Mouse (Mus musculus): ENCODE results near the gene Pnma1. TPM values are rescaled to one million over a fixed set of nuclear protein-coding genes. Genes with fewer than 3 reads are reported as not detected.

Pnma1 gene
- polyA plus RNA-seq, 1 experiment: 20.5 TPM

DNA sequence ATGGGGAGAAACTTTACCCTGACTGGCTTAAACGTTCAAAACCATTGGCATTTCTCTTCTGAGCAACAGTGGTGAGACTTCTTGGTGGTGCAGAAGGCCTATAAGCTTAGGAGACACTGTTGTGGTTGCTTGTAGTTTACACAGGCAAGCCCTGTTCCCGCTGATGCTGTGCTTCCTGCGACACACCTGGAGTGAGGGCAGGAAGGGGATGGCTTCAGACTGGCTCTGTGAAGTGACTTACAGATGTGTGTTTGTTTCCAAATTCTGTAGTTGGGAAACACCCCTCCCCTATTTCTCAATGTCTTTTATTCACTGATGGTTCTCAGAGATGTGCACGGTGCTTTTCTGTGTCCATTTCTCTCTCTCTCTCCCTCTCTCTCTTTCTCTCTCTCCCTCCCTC is 8.2 kb downstream of the Pnma1 start:
- Histone ChIP-seq H3K27me3 (ENCODE audit: control insufficient read depth, insufficient read depth, low read length) (no peaks in the 10 kb centered on the region), H3K27ac (ENCODE audit: control insufficient read depth, insufficient read depth, low read depth, low read length) (no peak overlapping the region), H3K4me1 (ENCODE audit: control insufficient read depth, insufficient read depth, low read length) (no peaks in the 10 kb centered on the region), H3K4me3 (ENCODE audit: control insufficient read depth, low read depth, low read length) (no peak overlapping the region), H3K36me3 (ENCODE audit: control insufficient read depth, insufficient read depth, low read length) (no peaks in the 10 kb centered on the region)
- TF ChIP-seq CTCF (IDR thresholded peaks at IDR 0.05; ENCODE audit: control insufficient read depth, insufficient read depth, insufficient replicate concordance, low read depth, low read length) (no peak), POLR2A (IDR thresholded peaks at IDR 0.05; ENCODE audit: control insufficient read depth, low read depth, low read length) (no peak)

DNA sequence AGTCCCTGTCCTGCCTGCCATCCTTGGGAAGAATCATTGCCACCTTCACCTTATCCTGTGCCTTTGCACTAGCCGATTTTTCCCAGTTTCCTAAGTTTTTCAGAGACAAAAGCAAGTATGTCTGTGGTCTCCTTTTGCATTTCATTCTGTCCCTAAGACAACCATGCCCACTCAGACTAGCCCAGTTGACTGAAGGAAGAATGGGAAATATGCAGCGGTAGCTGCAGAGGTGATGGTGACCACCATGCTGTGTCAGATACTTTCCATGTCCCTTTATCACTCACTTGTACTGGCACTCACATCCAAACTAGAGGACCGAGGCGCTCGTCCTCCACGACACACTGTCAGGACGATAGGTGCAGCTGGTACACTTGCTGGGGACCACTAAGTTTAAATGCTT is 11.2 kb downstream of the Pnma1 start:
- Histone ChIP-seq H3K4me3 (ENCODE audit: control insufficient read depth, low read depth, low read length) (no peak overlapping the region), H3K27me3 (ENCODE audit: control insufficient read depth, insufficient read depth, low read length) (no peaks in the 10 kb centered on the region), H3K27ac (ENCODE audit: control insufficient read depth, insufficient read depth, low read depth, low read length) (no peak overlapping the region), H3K4me1 (ENCODE audit: control insufficient read depth, insufficient read depth, low read length) (no peaks in the 10 kb centered on the region), H3K36me3 (ENCODE audit: control insufficient read depth, insufficient read depth, low read length) (no peaks in the 10 kb centered on the region)
- TF ChIP-seq POLR2A (IDR thresholded peaks at IDR 0.05; ENCODE audit: control insufficient read depth, low read depth, low read length) (no peak), CTCF (IDR thresholded peaks at IDR 0.05; ENCODE audit: control insufficient read depth, insufficient read depth, insufficient replicate concordance, low read depth, low read length) (no peak)

DNA sequence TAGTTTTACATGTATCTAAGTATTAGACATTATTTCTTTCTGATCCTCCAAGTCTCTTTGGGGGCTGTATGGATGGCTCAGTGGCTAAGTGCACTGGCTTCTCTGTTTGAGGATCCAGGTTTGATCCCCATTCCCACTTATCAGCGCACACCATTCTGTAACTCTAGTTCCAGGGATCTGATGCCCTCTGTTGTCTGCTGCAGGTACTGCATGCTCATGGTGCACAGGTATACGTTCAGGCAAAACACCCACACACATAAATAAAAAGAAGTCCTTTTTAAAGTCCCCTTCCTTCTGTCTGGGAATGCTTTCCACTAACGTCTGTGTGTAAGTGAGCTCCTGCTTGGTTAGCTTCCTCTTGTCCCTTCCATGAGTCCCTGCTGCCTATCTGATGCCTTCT is 16.0 kb downstream of the Pnma1 start:
- no peak for TF ChIP-seq POLR2A (IDR thresholded peaks at IDR 0.05; ENCODE audit: control insufficient read depth, low read depth, low read length)
- peak; percentile 32; the same call in 1 of the 2 replicates for TF ChIP-seq CTCF (IDR thresholded peaks at IDR 0.05; ENCODE audit: control insufficient read depth, insufficient read depth, insufficient replicate concordance, low read depth, low read length)

DNA sequence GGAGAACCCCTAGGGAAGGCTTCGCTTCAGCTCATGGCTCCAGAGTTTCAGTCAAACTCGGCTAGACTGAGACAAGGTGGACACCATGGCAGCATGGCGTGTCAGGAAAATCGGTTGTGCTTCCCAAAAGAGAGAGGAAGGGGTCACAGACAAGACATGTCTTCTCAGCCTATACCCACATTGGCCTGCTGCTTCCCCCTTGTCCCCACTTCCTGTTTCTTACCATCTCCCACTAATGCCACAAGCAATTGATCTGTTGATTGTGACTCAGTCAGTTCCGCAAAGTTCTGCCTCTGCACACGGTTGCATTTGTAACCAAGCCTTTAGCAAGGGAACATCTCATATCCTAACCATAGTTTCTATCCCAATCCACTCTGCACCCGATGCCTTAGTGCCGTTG is 18.4 kb downstream of the Pnma1 start:
- H3K36me3 ChIP-seq (ENCODE audit: control insufficient read depth, insufficient read depth, low read length): peaks cover 2% of the 10 kb centered on the region
- TF ChIP-seq CTCF (IDR thresholded peaks at IDR 0.05; ENCODE audit: control insufficient read depth, insufficient read depth, insufficient replicate concordance, low read depth, low read length): no peak
- no peak for TF ChIP-seq POLR2A (IDR thresholded peaks at IDR 0.05; ENCODE audit: control insufficient read depth, low read depth, low read length)
- no peaks in the 10 kb centered on the region for H3K4me1 ChIP-seq (ENCODE audit: control insufficient read depth, insufficient read depth, low read length)
- no peaks in the 10 kb centered on the region for H3K27me3 ChIP-seq (ENCODE audit: control insufficient read depth, insufficient read depth, low read length)
- H3K4me3 ChIP-seq (ENCODE audit: control insufficient read depth, low read depth, low read length): no peak overlapping the region
- no peak overlapping the region for H3K27ac ChIP-seq (ENCODE audit: control insufficient read depth, insufficient read depth, low read depth, low read length)

More for the DNA sequence above, 16.0 kb downstream of the Pnma1 start:
- Histone ChIP-seq H3K36me3 (ENCODE audit: control insufficient read depth, insufficient read depth, low read length) (no peaks in the 10 kb centered on the region), H3K27ac (ENCODE audit: control insufficient read depth, insufficient read depth, low read depth, low read length) (no peak overlapping the region), H3K4me1 (ENCODE audit: control insufficient read depth, insufficient read depth, low read length) (no peaks in the 10 kb centered on the region), H3K27me3 (ENCODE audit: control insufficient read depth, insufficient read depth, low read length) (no peaks in the 10 kb centered on the region), H3K4me3 (ENCODE audit: control insufficient read depth, low read depth, low read length) (no peak overlapping the region)

DNA sequence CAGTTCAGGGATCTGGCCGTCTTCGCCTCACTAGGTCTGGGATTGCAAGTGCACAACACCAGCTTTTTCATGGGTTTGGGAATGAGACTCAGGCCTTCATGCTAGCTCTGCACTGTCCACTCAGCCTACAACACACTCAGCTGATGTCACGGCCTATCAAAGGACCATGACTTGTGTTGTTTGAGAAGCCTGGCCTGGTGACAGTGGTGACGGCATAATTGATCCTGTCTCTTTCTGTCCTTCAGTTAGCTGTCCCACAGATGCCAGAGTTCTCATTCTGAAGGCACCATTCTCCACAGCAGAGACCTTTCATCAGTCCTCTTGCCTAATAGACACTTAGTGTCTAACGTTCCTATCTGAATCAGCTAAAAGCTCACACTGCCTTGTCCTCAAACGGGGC is 19.7 kb downstream of the Pnma1 start:
- no peak for TF ChIP-seq POLR2A (IDR thresholded peaks at IDR 0.05; ENCODE audit: control insufficient read depth, low read depth, low read length)
- TF ChIP-seq CTCF (IDR thresholded peaks at IDR 0.05; ENCODE audit: control insufficient read depth, insufficient read depth, insufficient replicate concordance, low read depth, low read length): no peak
- no peaks in the 10 kb centered on the region for H3K4me1 ChIP-seq (ENCODE audit: control insufficient read depth, insufficient read depth, low read length)
- no peak overlapping the region for H3K27ac ChIP-seq (ENCODE audit: control insufficient read depth, insufficient read depth, low read depth, low read length)
- peaks cover 2% of the 10 kb centered on the region for H3K36me3 ChIP-seq (ENCODE audit: control insufficient read depth, insufficient read depth, low read length)
- no peak overlapping the region for H3K4me3 ChIP-seq (ENCODE audit: control insufficient read depth, low read depth, low read length)
- H3K27me3 ChIP-seq (ENCODE audit: control insufficient read depth, insufficient read depth, low read length): no peaks in the 10 kb centered on the region

DNA sequence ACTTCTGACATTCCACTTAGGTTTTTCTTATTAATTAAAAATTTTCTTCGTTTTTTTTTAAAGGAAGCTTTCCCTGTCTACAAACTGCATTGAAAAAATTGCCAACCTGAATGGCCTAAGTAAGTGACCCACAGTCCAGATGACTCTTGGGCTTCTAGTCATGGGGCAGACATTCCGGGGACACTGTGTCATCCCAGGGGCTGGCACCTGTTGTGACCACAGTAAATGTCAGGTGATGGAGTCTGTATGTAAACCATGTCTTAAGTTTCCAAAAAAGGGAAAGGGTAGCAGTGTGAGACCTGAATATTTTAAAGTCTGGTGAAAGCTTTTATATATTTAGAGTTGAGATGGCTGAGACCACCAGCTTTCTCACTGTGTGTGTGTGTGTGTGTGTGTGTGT is 21.4 kb downstream of the Pnma1 start:
- peaks cover 2% of the 10 kb centered on the region for H3K36me3 ChIP-seq (ENCODE audit: control insufficient read depth, insufficient read depth, low read length)
- TF ChIP-seq CTCF (IDR thresholded peaks at IDR 0.05; ENCODE audit: control insufficient read depth, insufficient read depth, insufficient replicate concordance, low read depth, low read length) (no peak), POLR2A (IDR thresholded peaks at IDR 0.05; ENCODE audit: control insufficient read depth, low read depth, low read length) (no peak)
- H3K27me3 ChIP-seq (ENCODE audit: control insufficient read depth, insufficient read depth, low read length): no peaks in the 10 kb centered on the region
- no peak overlapping the region for H3K27ac ChIP-seq (ENCODE audit: control insufficient read depth, insufficient read depth, low read depth, low read length)
- no peak overlapping the region for H3K4me3 ChIP-seq (ENCODE audit: control insufficient read depth, low read depth, low read length)
- H3K4me1 ChIP-seq (ENCODE audit: control insufficient read depth, insufficient read depth, low read length): no peaks in the 10 kb centered on the region

DNA sequence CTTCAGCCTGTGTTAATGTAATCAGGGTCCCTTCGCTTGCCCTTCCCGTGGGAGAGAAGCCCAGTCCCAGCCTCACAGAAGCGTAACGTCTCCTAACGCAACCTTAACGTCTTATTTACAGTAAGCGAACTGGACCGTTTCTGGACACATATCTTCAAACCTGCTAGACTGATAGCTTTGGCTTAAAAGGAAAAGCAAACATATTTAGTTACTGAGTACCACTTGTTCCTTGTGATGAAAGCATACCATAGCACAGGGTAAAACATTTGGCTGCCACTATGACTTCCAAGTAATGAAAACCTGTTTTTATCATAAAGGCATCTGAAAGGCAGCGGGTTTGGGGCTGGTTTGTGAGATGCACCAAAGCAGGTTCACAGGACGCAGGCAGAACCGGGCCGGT is 22.4 kb downstream of the Pnma1 start:
- Histone ChIP-seq H3K4me3 (ENCODE audit: control insufficient read depth, low read depth, low read length) (no peak overlapping the region), H3K36me3 (ENCODE audit: control insufficient read depth, insufficient read depth, low read length) (peaks cover 2% of the 10 kb centered on the region), H3K27ac (ENCODE audit: control insufficient read depth, insufficient read depth, low read depth, low read length) (no peak overlapping the region), H3K4me1 (ENCODE audit: control insufficient read depth, insufficient read depth, low read length) (no peaks in the 10 kb centered on the region), H3K27me3 (ENCODE audit: control insufficient read depth, insufficient read depth, low read length) (no peaks in the 10 kb centered on the region)
- no peak for TF ChIP-seq POLR2A (IDR thresholded peaks at IDR 0.05; ENCODE audit: control insufficient read depth, low read depth, low read length)
- TF ChIP-seq CTCF (IDR thresholded peaks at IDR 0.05; ENCODE audit: control insufficient read depth, insufficient read depth, insufficient replicate concordance, low read depth, low read length): no peak

DNA sequence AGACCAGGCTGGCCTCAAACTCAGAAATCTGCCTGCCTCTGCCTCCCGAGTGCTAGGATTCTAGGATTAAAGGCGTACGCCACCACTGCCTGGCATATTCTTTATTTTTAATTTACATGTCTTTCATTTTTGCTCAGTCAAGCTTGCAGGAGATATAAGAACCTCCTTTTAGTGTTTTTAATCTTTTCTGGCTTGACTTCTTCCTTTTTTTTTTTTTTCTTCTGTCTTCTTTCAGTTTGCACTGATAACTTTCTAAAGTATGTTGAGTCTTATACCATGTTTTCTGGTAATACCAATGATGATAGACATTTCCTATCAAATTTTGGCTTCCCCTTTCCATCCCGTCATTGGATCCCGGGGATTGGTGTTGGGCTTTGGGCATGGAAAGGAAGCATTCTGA is 28.7 kb downstream of the Pnma1 start:
- H3K4me3 ChIP-seq (ENCODE audit: control insufficient read depth, low read depth, low read length): no peak overlapping the region
- no peaks in the 10 kb centered on the region for H3K36me3 ChIP-seq (ENCODE audit: control insufficient read depth, insufficient read depth, low read length)
- no peak overlapping the region for H3K27ac ChIP-seq (ENCODE audit: control insufficient read depth, insufficient read depth, low read depth, low read length)
- peaks cover 5% of the 10 kb centered on the region for H3K4me1 ChIP-seq (ENCODE audit: control insufficient read depth, insufficient read depth, low read length)
- H3K27me3 ChIP-seq (ENCODE audit: control insufficient read depth, insufficient read depth, low read length): no peaks in the 10 kb centered on the region
- no peak for TF ChIP-seq POLR2A (IDR thresholded peaks at IDR 0.05; ENCODE audit: control insufficient read depth, low read depth, low read length)
- TF ChIP-seq CTCF (IDR thresholded peaks at IDR 0.05; ENCODE audit: control insufficient read depth, insufficient read depth, insufficient replicate concordance, low read depth, low read length): no peak
